Mouse (Mus musculus): Measurements from ENCODE around the gene Mycbp. TPM values are rescaled to one million over a fixed set of nuclear protein-coding genes. Genes with fewer than 3 reads are reported as not detected.
A peak's percentile ranks its signal among the peaks of the same experiment; 100 is the strongest.

Gene Mycbp
- total RNA-seq, 1 experiment from 2014 or later: 24.9 TPM

DNA sequence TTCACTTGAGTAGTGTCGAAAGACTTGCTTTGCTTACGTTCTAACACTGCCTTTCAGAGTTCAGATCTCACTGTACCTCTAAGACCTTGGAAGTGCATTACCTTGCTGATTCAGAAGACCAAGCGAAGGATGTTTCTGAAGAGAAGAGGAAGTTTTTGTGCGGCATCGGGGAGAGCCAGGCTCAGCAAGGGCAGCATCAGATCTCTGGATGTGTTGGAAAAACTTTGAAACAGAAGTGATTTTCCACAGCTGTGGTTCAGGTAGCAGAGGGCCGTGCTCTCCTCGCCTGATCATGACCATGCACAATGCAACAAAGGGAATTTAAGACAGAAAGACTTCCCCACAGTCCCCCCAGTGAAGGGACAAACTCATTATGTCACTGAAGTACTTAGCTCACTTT lies 31.4 kb downstream of the Mycbp start:
- ATAC-seq (replicated peaks; ENCODE audit: low read depth, poor library complexity, severe bottlenecking): no peak

DNA sequence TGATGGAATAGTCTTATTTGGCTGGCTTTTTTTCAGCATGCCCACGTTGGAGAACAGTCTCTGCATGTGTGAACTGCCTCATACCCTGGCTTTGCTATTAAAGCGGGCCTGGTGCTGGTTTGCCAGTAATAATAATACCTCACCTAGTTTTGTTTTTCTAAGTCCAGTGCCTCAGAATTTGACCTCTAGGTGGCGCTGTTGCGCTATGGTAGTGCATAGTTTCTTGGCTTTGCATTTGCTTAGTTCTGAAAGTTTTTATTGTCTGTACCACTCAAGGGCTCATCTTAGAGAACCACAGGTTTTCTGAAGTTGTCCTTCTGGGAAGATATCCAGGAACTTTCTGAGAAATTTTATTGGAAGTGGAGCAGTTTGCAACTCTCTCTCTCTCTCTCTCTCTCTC lies 35.2 kb downstream of the Mycbp start:
- peak; percentile 75 for ATAC-seq (replicated peaks; ENCODE audit: low read depth, poor library complexity, severe bottlenecking)

DNA sequence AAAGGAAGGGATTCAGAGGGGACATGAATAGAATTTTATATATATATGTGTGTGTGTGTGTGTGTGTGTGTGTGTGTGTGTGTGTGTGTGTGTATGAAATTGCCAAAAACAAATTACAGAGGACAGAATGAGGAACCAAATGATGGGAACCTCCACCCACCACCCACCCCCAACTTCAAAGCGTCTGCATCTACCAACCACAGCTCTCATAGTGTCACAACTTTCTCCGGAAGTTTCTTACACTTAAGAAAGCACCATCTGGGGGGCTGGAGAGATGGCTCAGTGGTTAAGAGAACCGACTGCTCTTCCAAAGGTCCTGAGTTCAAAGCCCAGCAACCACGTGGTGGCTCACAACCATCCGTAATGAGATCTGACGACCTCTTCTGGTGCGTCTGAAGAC lies 36.2 kb downstream of the Mycbp start:
- peak; percentile 89 for ATAC-seq (replicated peaks; ENCODE audit: low read depth, poor library complexity, severe bottlenecking)

DNA sequence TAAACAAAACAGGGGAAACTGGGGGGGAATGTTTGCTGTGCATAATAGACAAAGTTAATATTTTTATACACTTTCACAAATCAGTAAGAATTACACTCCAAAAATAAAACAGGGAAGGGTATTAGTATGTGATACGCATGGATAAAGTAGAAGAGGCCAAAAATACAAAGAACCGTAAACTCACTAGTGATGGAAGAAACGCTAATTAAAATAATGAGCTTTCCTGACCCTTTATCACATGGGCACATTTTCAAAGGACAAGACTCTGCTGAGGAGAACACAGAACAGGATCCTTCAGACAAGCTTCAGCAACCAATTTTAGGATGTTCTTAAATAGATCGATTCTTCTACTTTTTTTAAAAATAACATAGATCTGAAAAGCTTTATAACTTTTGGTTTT lies 42.1 kb downstream of the Mycbp start:
- ATAC-seq (replicated peaks; ENCODE audit: low read depth, poor library complexity, severe bottlenecking): no peak

DNA sequence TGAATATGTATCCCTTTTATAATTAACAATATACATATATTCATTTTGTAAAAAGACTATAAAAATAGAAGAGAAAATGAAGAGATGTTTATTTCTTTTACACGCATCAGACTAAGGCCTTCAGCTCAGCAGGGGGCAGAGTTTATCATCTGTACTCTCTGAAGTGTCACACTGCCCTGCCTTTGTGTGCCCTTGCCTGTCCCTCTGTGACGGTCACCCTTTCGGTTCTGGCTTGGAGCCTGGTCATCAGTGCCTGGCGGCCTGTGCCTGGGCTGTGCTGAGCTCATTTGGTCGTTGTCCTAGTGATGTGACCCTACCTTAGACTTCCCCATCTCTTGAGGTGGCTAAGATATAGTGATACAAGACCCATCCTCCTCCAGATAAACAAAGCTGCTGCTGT lies 42.5 kb downstream of the Mycbp start:
- ATAC-seq (replicated peaks; ENCODE audit: low read depth, poor library complexity, severe bottlenecking): no peak

DNA sequence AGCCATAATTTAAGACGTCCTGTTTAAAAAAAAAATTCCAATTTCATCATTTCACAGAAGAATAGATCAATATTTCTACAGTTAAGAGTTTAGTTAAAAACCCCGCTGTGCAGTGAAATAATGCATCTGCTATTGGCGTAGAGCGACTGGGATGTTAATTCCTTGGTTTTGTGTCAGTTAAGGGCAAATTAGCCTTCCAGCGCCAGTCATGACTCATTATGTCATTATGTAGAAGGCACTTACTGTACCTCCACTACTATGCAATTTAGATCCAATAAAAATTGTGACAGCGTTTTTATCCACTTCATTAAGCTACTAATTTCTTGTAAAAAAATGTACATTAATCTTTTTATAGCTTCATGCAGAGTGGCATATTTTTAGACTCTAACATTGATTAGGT lies 44.3 kb downstream of the Mycbp start:
- ATAC-seq (replicated peaks; ENCODE audit: low read depth, poor library complexity, severe bottlenecking): no peak

DNA sequence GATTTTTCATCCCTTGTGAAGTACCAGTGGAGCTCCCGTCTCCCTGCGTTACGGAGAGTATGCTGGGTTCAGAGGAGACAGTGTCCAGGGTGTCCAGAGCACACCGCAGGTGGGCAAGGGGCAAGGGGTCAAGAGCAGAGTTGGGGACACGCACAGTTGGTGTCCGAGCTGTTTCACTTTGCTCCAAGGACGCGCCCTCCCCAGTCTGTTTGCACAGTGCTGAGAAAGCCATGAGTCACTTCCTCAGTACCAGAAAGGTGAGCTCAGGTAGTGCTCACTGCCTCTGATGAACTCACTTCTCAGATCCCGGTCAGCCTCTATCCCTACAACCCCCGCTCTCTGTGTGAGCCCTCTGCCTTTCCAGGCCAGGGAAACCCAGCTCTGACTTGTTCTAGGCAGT lies 45.0 kb downstream of the Mycbp start:
- ATAC-seq (replicated peaks; ENCODE audit: low read depth, poor library complexity, severe bottlenecking): no peak

DNA sequence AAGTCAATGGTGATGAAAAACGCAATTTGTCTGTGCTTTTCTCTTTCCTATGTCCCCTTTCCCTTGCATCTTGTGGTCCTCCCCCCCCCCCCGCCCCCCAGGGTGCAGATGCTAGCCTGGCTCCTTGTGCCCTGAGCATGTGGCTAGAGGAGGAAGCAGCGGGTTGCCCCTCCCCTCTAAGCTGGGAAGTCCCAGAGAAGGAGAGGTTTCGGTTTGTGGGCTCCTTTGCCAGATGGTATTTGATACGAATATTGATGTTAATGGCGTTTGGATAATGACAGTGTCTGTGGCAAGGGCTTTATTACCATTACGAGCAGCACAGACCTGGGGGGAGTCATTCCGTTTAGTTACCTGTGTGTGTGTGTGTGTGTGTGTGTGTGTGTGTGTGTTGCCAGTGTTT lies 47.4 kb downstream of the Mycbp start:
- ATAC-seq (replicated peaks; ENCODE audit: low read depth, poor library complexity, severe bottlenecking): peak; percentile 84

DNA sequence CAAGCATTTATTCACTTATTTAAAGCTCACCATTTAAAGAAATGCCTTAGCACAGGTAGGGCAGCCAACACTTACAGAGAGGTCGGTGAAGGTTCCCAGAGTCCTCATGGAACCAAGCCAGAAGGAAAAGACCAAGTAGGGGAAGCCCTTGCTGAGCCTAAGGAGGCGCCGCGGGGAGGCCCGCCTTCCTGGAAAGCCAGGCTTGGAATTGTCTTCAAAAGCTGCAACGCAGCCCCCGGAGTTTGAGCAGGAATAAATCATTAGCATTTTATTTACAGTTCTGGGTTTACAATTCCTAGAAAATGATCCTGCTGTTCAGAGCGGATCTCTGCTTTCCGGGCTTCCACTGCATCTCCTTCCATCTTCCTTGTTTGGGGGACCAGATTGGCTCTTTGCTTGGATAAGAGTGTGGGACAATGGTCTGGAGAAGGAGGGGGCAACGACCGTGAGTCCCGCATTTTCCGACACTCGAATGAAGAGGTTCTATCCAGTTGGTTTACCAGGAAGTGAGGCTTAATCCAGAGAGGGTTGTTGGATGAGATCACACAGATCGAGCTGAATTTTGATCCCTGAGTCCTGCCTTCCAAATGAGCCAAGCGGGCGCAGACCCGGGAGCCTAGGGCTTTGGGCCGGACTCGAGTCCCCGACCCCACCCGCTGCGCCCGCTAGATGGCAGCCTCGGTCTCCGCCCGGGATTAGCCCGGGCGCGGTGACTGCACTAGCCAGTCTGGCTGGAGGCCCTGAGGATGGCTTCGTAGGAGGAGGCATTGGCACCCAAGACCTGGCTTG lies 52.3 kb downstream of the Mycbp start:
- ATAC-seq (replicated peaks; ENCODE audit: low read depth, poor library complexity, severe bottlenecking): peak; percentile 94

DNA sequence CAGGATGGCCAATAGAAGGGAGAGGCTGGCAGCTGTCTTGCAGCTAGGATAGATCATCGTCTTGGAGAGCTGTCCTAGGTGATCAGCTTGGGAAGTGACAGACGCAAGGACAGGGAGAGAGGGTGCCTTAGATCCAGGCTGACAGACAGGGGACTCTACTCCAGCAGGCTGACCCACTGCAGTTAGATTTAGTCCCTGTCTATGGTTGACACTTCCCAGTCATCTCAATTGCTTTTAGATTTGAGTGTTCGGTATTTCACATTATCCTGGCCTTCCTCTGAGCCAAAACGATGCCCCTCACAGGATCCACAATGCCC lies 52.8 kb downstream of the Mycbp start:
- ATAC-seq (replicated peaks; ENCODE audit: low read depth, poor library complexity, severe bottlenecking): peak; percentile 14; the same call in 1 of the 2 replicates

DNA sequence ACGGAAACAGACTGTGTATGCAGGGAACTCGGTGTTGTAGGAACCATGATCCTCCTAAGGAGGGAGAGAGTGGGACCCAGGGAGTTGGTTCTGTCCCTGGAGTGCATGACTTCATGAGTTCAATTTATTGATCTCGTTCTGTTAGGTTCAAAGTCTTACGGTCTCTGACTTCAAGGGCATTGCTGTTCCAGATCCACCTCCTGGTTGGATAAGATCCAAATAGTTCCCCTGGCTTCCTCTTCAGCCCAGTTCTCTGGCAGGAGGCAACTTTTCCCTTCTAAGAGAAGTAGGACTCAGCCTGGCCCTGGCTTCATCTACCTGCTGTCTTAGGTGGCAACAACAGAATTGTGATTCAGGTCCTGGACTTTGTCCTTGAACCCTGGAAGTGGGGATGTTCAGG lies 53.3 kb downstream of the Mycbp start:
- ATAC-seq (replicated peaks; ENCODE audit: low read depth, poor library complexity, severe bottlenecking): no peak

DNA sequence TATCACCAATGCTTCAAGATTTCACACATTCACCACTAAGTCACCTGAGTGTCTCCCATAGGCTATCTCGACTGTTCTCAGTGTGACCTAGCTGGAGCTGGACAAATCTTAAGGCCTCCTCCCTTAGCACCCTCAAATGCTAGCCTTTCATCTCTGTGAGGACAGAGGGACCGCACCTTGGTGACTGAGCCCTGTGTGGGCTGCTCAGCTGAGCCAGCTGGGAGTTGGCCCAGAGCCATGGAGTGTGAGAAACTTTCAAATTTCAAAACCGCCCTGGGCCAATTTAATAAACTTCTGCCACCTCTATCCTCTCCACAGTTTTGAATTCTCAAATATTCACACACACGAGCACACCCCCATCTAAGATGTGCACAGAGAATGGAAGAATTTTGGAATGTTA lies 56.3 kb downstream of the Mycbp start:
- ATAC-seq (replicated peaks; ENCODE audit: low read depth, poor library complexity, severe bottlenecking): no peak

Other genes with a start within 250 kb of the Mycbp start
- gene Macf1, start 220.5 kb upstream of the Mycbp start, total RNA-seq (2017): 225 and 245 TPM in 2 replicates
- gene Ndufs5, start 186.6 kb upstream of the Mycbp start, total RNA-seq (2017): 103 and 129 TPM in 2 replicates
- gene Akirin1, start 154.5 kb upstream of the Mycbp start, total RNA-seq (2017): 20.8 and 24.1 TPM in 2 replicates
- gene Rhbdl2, start 117.0 kb upstream of the Mycbp start, total RNA-seq (2017): not detected in 2 replicates
- not detected in 2 replicates for gene 4933427I04Rik, start 45.2 kb upstream of the Mycbp start, total RNA-seq (2017)
- gene Rragc, start 12.6 kb downstream of the Mycbp start, total RNA-seq (2017): 42.1 and 57.7 TPM in 2 replicates
- not detected in 2 replicates for gene 4930535I16Rik, start 13.2 kb downstream of the Mycbp start, total RNA-seq (2017)